ENCODE assay signal across 7 mouse cellular contexts in the genomic region with DNA sequence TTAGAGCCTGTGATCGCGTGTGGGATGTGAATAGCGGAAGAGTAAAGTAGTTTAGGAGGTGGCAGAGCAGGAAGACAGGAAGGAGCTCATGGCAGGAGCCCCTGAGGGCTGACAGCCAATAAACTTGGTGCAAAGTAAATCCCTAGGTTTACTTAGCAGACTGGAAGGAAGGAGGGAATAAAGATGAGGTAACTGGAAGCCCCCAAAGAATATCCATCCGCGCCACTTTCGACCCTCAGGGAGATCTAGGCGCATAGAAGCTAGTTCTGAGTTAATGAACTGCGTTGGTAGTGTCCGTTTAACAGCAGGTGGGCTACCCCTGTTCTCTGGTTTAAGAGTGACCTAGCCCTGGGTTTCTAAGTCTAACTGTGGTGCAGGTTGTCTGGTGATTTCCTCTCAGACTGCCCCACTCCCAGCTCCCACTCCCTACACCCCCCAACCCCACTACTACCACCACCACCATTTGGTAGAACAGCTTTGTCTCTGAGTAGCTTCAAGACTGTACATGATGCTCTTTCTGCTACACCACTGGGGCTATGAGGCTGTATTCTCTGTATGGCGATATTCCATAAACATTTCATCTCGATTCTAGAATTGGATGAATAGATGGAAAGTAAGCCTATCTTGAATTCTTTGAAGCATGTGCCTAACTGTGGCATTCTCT. TPM values are rescaled to one million over a fixed set of nuclear protein-coding genes. Genes with fewer than 3 reads are reported as not detected.
DNase-seq lines count a peak whose midpoint lies in the region; ATAC-seq and TF ChIP-seq lines count a peak whose summit lies in the region.

No protein-coding gene starts in this region.

- peak overlapping the region; percentile 22 for H3K4me3 ChIP-seq in lung, embryonic 16.5 days (ENCODE audit: low read length)
- H3K4me3 ChIP-seq in liver, embryonic 15.5 days (replicated peaks), result peak overlapping the region; percentile 47
- no peak overlapping the region for H3K4me3 ChIP-seq in stomach, postnatal 0 days (ENCODE audit: low read depth, low read length)

- intact Hi-C loops in left cerebral cortex, postnatal 4 days (cut with DNase I), result no loop called here

- TF ChIP-seq EP300 in stomach, postnatal 0 days (optimal IDR thresholded peaks at IDR 0.05), result no peak

- H3K9me3 ChIP-seq in lung, embryonic 16.5 days (ENCODE audit: control insufficient read depth, low read length), result no peaks in the 10 kb centered on the region
- H3K9me3 ChIP-seq in liver, embryonic 15.5 days (replicated peaks), result no peaks in the 10 kb centered on the region
- H3K9me3 ChIP-seq in stomach, postnatal 0 days (ENCODE audit: control insufficient read depth, low read length), result no peaks in the 10 kb centered on the region

- H3K27me3 ChIP-seq in lung, embryonic 16.5 days (ENCODE audit: control insufficient read depth, insufficient read depth, low read depth, low read length), result no peaks in the 10 kb centered on the region
- H3K27me3 ChIP-seq in liver, embryonic 15.5 days, result 0 out of 2 replicates have a peak, but pooled peaks cover 3% of the 10 kb centered on the region
- no peaks in the 10 kb centered on the region for H3K27me3 ChIP-seq in stomach, postnatal 0 days (ENCODE audit: control insufficient read depth, insufficient read depth, low read length)

- ATAC-seq in lung, embryonic 16.5 days (ENCODE audit: low read depth), result no peak
- peak; percentile 23 to 44; a peak in 3 of 4 replicates for ATAC-seq in hematopoietic stem cell, adult 5-6 weeks (replicated peaks in 1 of 2; ENCODE audit: insufficient read depth in 1 of 2, low FRiP score in 2 of 2, low TSS enrichment in 1 of 2, low read depth in 1 of 2, poor library complexity in 2 of 2, severe bottlenecking in 2 of 2)
- ATAC-seq in liver, embryonic 15.5 days (ENCODE audit: insufficient read depth), result no peak; the same call in 1 of the 2 replicates
- no peak for ATAC-seq in stomach, postnatal 0 days (ENCODE audit: low FRiP score, low TSS enrichment)

- WGBS in lung, embryonic 16.5 days, result 48% methylated on average over 11 of the region's 11 CpGs
- 38% methylated on average over 11 of the region's 11 CpGs for WGBS in liver, embryonic 15.5 days (ENCODE audit: insufficient replicate concordance)
- 37% methylated on average over 11 of the region's 11 CpGs for WGBS in stomach, postnatal 0 days

- H3K4me1 ChIP-seq in lung, embryonic 16.5 days (replicated peaks; ENCODE audit: control insufficient read depth, insufficient read depth, low read length), result peaks cover 14% of the 10 kb centered on the region
- H3K4me1 ChIP-seq in liver, embryonic 15.5 days (replicated peaks), result peaks cover 6% of the 10 kb centered on the region; the same call in 1 of the 2 replicates
- no peaks in the 10 kb centered on the region for H3K4me1 ChIP-seq in stomach, postnatal 0 days (replicated peaks; ENCODE audit: control insufficient read depth, insufficient read depth)

- H3K9ac ChIP-seq in lung, embryonic 16.5 days (ENCODE audit: low read length), result no peak overlapping the region
- no peak overlapping the region; the same call in 1 of the 2 replicates for H3K9ac ChIP-seq in liver, embryonic 15.5 days
- H3K9ac ChIP-seq in stomach, postnatal 0 days (ENCODE audit: low read length), result no peak overlapping the region

- no peaks in the 10 kb centered on the region for H3K36me3 ChIP-seq in lung, embryonic 16.5 days (ENCODE audit: control insufficient read depth, insufficient read depth, low read length)
- no peaks in the 10 kb centered on the region for H3K36me3 ChIP-seq in liver, embryonic 15.5 days (replicated peaks)
- no peaks in the 10 kb centered on the region for H3K36me3 ChIP-seq in stomach, postnatal 0 days (ENCODE audit: control insufficient read depth, insufficient read depth, low read length)

- peak overlapping the region; percentile 50 for H3K4me2 ChIP-seq in lung, embryonic 16.5 days (ENCODE audit: low read depth, low read length)
- peak overlapping the region; percentile 69 for H3K4me2 ChIP-seq in liver, embryonic 15.5 days
- H3K4me2 ChIP-seq in stomach, postnatal 0 days (replicated peaks; ENCODE audit: low read depth), result peak overlapping the region; percentile 6; the same call in 1 of the 2 replicates

- DNase-seq in lung, postnatal 14 days, result no peak
- DNase-seq in stomach, postnatal 0 days (ENCODE audit: low spot score), result no peak
- DNase-seq in left cerebral cortex, postnatal 4 days, result no peak
- no peak for DNase-seq in layer of hippocampus, adult 8-10 months (ENCODE audit: low spot score in 2 of 2)

- no peak overlapping the region for H3K27ac ChIP-seq in lung, embryonic 16.5 days (ENCODE audit: low read length)
- H3K27ac ChIP-seq in liver, embryonic 15.5 days (replicated peaks), result no peak overlapping the region
- no peak overlapping the region for H3K27ac ChIP-seq in stomach, postnatal 0 days (replicated peaks)

- no peak for TF ChIP-seq CTCF in stomach, postnatal 0 days (IDR thresholded peaks at IDR 0.05; ENCODE audit: low read depth)

RNA-seq across cellular contexts. Expression of a gene that starts 26.1 kb away (rescaled TPM):
- polyA plus RNA-seq in lung, embryonic 16.5 days (2015; fragmentation: Nextera tagmentation; extraction: Ambion mirVana), result 33.4 and 36.7 TPM in 2 replicates
- 0.25 and 0.35 TPM in 2 replicates for total RNA-seq in hematopoietic stem cell, adult 5-6 weeks (2017)
- polyA plus RNA-seq in liver, embryonic 15.5 days (2015; fragmentation: Nextera tagmentation; extraction: Ambion mirVana), result 2.1 and 2.2 TPM in 2 replicates
- 7.5 and 7.7 TPM in 2 replicates for polyA plus RNA-seq in stomach, postnatal 0 days (2015; fragmentation: Nextera tagmentation; extraction: Ambion mirVana)
- total RNA-seq in left cerebral cortex, postnatal 4 days (2021), result 1 to 10 TPM; 6.1 to 6.5 TPM
- total RNA-seq in layer of hippocampus, adult 8-10 months (2022), result 10 to 100 TPM; 18.9 to 32.0 (median 25.5) TPM

Comparison
In these comparisons a context has a peak if more than half of its experiments do, and no peak if none do; other contexts are left out.
1. ATAC-seq: peak in hematopoietic stem cell, adult 5-6 weeks (2 of 2); none in lung, embryonic 16.5 days (single experiment), liver, embryonic 15.5 days (single experiment) and stomach, postnatal 0 days (single experiment).
2. H3K4me2 ChIP-seq: peak in every context shown above with its lines; median percentile 69 in liver, embryonic 15.5 days; 50 in lung, embryonic 16.5 days; 6 in stomach, postnatal 0 days.